Mouse (Mus musculus) liver, adult 2 months (tissue): ENCODE results near the gene Kcnab1.

Experiments used
- CTCF ChIP-seq: fragments of 200-500 bp; IDR thresholded peaks from 2 replicates; pipeline ENCODE4 v1.5.1; 2011; ENCODE audit warnings: low read depth, low read length, control low read depth
- POLR2A ChIP-seq: fragments of 200-500 bp; IDR thresholded peaks from 2 replicates; pipeline ENCODE4 v1.6.1; 2011; ENCODE audit warnings: low read length, control low read depth; ENCODE audit not compliant: insufficient read depth; ENCODE audit errors: extremely low read depth

GRCm38 (mm10) chr3:65381094-65381493 lies 271.9 kb downstream of the Kcnab1 start:
- TF ChIP-seq CTCF (no peak), POLR2A (no peak)
